Mouse (Mus musculus) layer of hippocampus, adult 9-10 months (tissue): Measurements from ENCODE around the gene Ada.
"Not testable (repeated sequence)": the region's sequence is repeated elsewhere in the genome, so short reads cannot be mapped to it uniquely, and the experiment has no call there.

Source experiments
- DNase-seq: peaks from one replicate; pipeline ENCODE4 v3.0.0; 2022; ENCODE audit warnings: low spot score

Gene Ada

GRCm38 (mm10) chr2:163697764-163698480 lies 52.1 kb downstream of the Ada start:
- no peak for DNase-seq

DNA sequence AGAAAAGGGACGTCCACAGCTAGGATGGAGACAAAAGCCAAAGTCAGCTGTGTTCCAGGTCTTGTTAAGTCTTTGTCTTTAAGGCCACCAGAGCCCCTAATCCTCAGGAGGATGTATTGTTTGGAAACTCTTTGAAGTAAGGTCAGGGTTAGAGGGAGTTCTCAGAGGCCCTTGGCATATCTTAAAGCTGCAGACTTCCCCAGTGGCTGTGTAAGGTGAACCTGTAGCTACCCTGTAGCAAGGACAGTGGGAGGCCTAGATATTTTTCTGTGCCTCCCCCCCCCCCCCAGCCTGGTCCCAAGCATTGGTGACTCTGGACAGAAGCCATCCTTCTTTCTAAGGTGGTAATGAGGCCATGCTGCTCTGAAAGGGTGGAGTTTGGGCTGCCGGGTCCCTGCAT lies 53.3 kb downstream of the Ada start:
- no peak for DNase-seq

GRCm38 (mm10) chr2:163693716-163694314 lies 56.2 kb downstream of the Ada start:
- DNase-seq, result no peak

DNA sequence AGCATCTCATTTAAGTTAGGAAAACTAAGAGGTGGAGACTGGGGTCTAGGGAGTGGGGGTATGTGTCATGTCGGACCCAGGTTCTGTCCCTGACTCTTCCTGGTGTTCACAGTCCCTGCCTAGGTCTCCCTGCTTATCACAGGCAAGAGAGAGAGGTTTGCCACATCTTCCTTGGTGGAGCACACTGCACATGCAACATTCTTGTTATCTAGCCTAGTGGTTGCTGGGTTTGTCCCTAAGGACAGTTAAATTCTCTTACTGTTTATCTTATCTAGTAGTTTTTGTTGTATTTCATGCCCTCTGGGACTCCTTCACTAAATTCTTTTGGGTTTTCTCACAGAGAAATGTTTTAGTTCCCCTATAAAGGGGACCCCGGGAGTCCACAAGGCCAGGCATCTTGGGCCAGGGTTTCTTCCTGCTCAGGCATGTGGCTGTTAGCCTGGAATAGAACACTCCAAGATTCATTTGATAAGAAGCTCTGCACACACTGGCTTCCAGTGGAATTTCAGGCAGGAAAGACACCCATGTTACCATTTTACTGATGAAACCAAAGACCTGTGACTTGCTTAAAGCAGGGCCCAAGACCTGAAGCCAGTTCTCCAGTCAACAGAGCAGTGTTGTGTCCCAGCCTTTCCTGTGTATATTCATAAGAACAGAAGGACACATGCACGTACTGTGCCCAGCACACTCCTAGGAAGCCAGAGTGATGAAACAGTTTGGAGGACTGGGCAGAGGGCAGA lies 57.0 kb downstream of the Ada start:
- DNase-seq, result no peak

- DNase-seq, result no peak
Measured at GRCm38 (mm10) chr2:163691846-163692605, 58.0 kb downstream of the Ada start.

- DNase-seq, result no peak
Measured at GRCm38 (mm10) chr2:163690409-163691304, 59.4 kb downstream of the Ada start.

- DNase-seq, result no peak
Measured at GRCm38 (mm10) chr2:163689771-163690170, 60.3 kb downstream of the Ada start.

- not testable (repeated sequence) for DNase-seq
Measured at GRCm38 (mm10) chr2:163688377-163688776, 61.7 kb downstream of the Ada start.

DNA sequence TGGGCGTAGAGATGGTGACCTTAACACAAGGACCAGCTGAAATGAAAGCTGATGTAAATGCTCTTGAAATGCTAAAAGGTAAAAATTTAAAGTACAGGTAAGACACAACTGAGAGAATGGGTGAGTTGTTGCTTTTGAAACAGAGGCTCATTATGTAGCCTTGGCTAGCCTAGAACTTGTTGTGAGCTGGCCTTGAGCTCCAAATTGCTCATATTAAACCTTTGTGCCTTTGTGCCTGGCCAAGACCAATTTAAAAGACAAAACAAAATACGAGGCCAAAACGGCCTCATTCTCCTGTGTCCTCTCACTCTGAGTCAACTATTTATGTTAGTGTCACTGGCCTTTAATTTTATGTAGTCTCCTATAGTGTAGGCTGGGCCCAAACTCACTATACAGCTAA lies 63.2 kb downstream of the Ada start:
- no peak for DNase-seq

DNA sequence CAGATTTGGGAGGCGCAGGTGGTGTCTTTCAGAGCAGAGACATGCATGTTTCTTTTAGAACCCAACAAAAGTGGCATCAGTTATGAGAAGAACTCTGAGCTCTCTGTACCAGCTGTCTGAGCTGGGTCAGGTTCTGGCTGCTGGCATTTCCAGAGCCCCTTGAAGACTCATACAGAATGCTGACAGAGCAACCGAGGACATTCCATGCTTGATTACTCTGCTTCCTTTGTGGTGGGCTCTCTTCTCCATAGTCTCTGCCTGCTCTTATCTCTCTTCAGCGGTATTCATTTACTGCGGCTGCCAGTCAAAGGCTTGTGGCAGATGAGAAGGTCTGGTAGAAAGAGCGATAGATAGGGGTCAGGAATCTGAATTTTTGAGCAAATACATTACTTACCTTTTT lies 63.8 kb downstream of the Ada start:
- no peak for DNase-seq

DNA sequence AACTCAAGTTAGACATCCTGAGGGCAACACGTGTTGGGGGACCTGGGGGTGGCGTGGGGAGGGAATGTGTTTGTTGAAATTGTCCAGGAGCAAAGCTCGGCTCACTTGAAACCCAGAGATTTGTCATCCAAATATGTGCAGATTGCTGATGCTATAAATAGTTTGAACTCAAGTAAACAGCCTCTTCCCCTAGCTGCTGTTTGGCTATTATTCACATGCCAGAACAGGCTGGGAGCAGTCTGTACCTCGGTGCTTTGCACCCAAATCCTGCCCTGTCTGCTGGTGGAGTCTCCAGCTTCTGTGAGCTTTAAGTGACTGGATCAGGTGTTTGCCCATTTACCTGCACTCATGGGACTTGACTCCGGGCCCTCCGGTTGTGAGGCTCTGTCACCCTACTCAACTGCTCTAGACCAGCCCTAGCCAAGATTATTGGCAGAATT lies 64.3 kb downstream of the Ada start:
- DNase-seq, result peak; percentile 40

- no peak for DNase-seq
Measured at GRCm38 (mm10) chr2:163685287-163685686, 64.8 kb downstream of the Ada start.

- DNase-seq, result no peak
Measured at GRCm38 (mm10) chr2:163682344-163682743, 67.7 kb downstream of the Ada start.

- no peak for DNase-seq
Measured at GRCm38 (mm10) chr2:163676745-163677144, 73.3 kb downstream of the Ada start.
